Mouse (Mus musculus) layer of hippocampus, adult 2 months (tissue): ENCODE measurements around the gene Il4ra. TPM values are rescaled to one million over a fixed set of nuclear protein-coding genes. Genes with fewer than 3 reads are reported as not detected.

Source experiments
- DNase-seq, 2 experiments: peaks; one replicate each; pipeline ENCODE4 v3.0.0; 2022; ENCODE audit warnings: low spot score in 2 of 2
- H3K27ac ChIP-seq: fragments of 200-600 bp; 2 replicates; pipeline ENCODE4 v1.8.1; 2022
- H3K4me3 ChIP-seq: fragments of 200-600 bp; 2 replicates; pipeline ENCODE4 v1.8.1; 2022; ENCODE audit warnings: mild to moderate bottlenecking
- CTCF ChIP-seq: fragments of 200-600 bp; conservative IDR thresholded peaks from 2 replicates; pipeline ENCODE4 v1.8.1; 2022; ENCODE audit warnings: antibody characterized with exemption, mild to moderate bottlenecking, moderate library complexity
- total RNA-seq, 2 experiments: library from RNA; stranded (reverse); gene quantifications; 2 replicates each; pipeline ENCODE4 v1.2.3; 2021

Il4ra gene
- total RNA-seq, 2 experiments from 2014 or later, result 3.2 to 3.9 TPM

GRCm38 (mm10) chr7:125600612-125601279 lies 48.8 kb downstream of the Il4ra start:
- no peak overlapping the region for H3K27ac ChIP-seq
- no peak for TF ChIP-seq CTCF
- no peak overlapping the region for H3K4me3 ChIP-seq
- no peak for DNase-seq

- H3K4me3 ChIP-seq, result no peak overlapping the region
- H3K27ac ChIP-seq, result no peak overlapping the region
- no peak for DNase-seq
- no peak for TF ChIP-seq CTCF
Measured at GRCm38 (mm10) chr7:125601280-125601670, 49.4 kb downstream of the Il4ra start.

- no peak overlapping the region for H3K4me3 ChIP-seq
- H3K27ac ChIP-seq, result no peak overlapping the region
- TF ChIP-seq CTCF, result no peak
- DNase-seq, result no peak
Measured at GRCm38 (mm10) chr7:125601821-125602448, 50.0 kb downstream of the Il4ra start.

GRCm38 (mm10) chr7:125603185-125603631 lies 51.3 kb downstream of the Il4ra start, which contains the start of gene Il21r:
Gene Il21r (plus strand): TSS chr7:125603429.
- Histone ChIP-seq H3K27ac (peak within 1 kb of the TSS; percentile 43; the same call in 1 of the 2 replicates), H3K4me3 (peak within 1 kb of the TSS; percentile 8; the same call in 1 of the 2 replicates)
- no peak for TF ChIP-seq CTCF
- no peak for DNase-seq

- no peak for TF ChIP-seq CTCF
- no peak for DNase-seq
- no peak overlapping the region; the same call in 1 of the 2 replicates for H3K4me3 ChIP-seq
- no peak overlapping the region for H3K27ac ChIP-seq
Measured at GRCm38 (mm10) chr7:125604362-125605319, 52.7 kb downstream of the Il4ra start.

GRCm38 (mm10) chr7:125605725-125606139 lies 53.8 kb downstream of the Il4ra start:
- DNase-seq, result no peak
- no peak for TF ChIP-seq CTCF
- Histone ChIP-seq H3K27ac (no peak overlapping the region), H3K4me3 (no peak overlapping the region)

GRCm38 (mm10) chr7:125606265-125607164 lies 54.6 kb downstream of the Il4ra start:
- Histone ChIP-seq H3K4me3 (no peak overlapping the region), H3K27ac (no peak overlapping the region)
- no peak for TF ChIP-seq CTCF
- DNase-seq, result no peak

- DNase-seq, result no peak
- Histone ChIP-seq H3K27ac (no peak overlapping the region), H3K4me3 (no peak overlapping the region)
- TF ChIP-seq CTCF, result no peak
Measured at GRCm38 (mm10) chr7:125607384-125608182, 55.7 kb downstream of the Il4ra start.

GRCm38 (mm10) chr7:125608183-125608688 lies 56.3 kb downstream of the Il4ra start:
- TF ChIP-seq CTCF, result no peak
- no peak overlapping the region for H3K27ac ChIP-seq
- H3K4me3 ChIP-seq, result no peak overlapping the region
- DNase-seq, result no peak

GRCm38 (mm10) chr7:125613579-125613978 lies 61.7 kb downstream of the Il4ra start:
- Histone ChIP-seq H3K4me3 (no peak overlapping the region), H3K27ac (no peak overlapping the region)
- DNase-seq, result no peak
- TF ChIP-seq CTCF, result no peak

- H3K27ac ChIP-seq, result no peak overlapping the region
- TF ChIP-seq CTCF, result no peak
- no peak overlapping the region for H3K4me3 ChIP-seq
- no peak for DNase-seq
Measured at GRCm38 (mm10) chr7:125615453-125615852, 63.5 kb downstream of the Il4ra start.
